Mouse (Mus musculus) lung, adult 2 months (tissue): ENCODE measurements around the gene Plppr2. TPM values are rescaled to one million over a fixed set of nuclear protein-coding genes. Genes with fewer than 3 reads are reported as not detected.

Source experiments
- DNase-seq: peaks from one replicate; pipeline ENCODE4 v3.0.0; 2022
- H3K4me1 ChIP-seq: fragments of 200-500 bp; 2 replicates; pipeline ENCODE4 v1.6.1; 2011; ENCODE audit warnings: low read length; ENCODE audit not compliant: control insufficient read depth, insufficient read depth
- H3K4me3 ChIP-seq: fragments of 200-500 bp; replicated peaks from 2 replicates; pipeline ENCODE3; 2011; ENCODE audit warnings: low read depth, mild to moderate bottlenecking, control low read depth, low read length; ENCODE audit errors: extremely low read depth
- CTCF ChIP-seq: fragments of 200-500 bp; IDR thresholded peaks from 2 replicates; pipeline ENCODE4 v1.5.1; 2011; ENCODE audit warnings: mild to moderate bottlenecking, low read length, control low read depth; ENCODE audit not compliant: insufficient read depth
- POLR2A ChIP-seq: fragments of 200-500 bp; IDR thresholded peaks from 2 replicates; pipeline ENCODE4 v1.6.1; 2011; ENCODE audit warnings: low read depth, mild to moderate bottlenecking, control low read depth, low read length, borderline replicate concordance; ENCODE audit errors: extremely low read depth
- WGBS: fragments of 180-500 bp; shearing (Covaris S2); methylation state at CpG from one replicate; pipeline ENCODE4 v1.1.7; 2018; 5-methylcytosine and 5-hydroxymethylcytosine counted together
- polyA plus RNA-seq: library from polyadenylated mRNA; depleted of rRNA; stranded (reverse); fragments of >200 nt; gene quantifications from 2 replicates; pipeline ENCODE4 v1.2.3, GENCODE M21; 2012

Plppr2 gene
- polyA plus RNA-seq, 1 experiment: 15.6 TPM

GRCm38 (mm10) chr9:21959244-21959643 is 22.4 kb downstream of the Plppr2 start:
- Histone ChIP-seq H3K4me1 (peaks cover 22% of the 10 kb centered on the region), H3K4me3 (no peak overlapping the region)
- no peak for DNase-seq
- no peak for TF ChIP-seq POLR2A
- no peak for TF ChIP-seq CTCF
- 90% methylated on average over 7 of the region's 7 CpGs for WGBS

GRCm38 (mm10) chr9:21960135-21960534 is 23.3 kb downstream of the Plppr2 start:
- TF ChIP-seq POLR2A: no peak
- no peak for TF ChIP-seq CTCF
- no peak overlapping the region for H3K4me3 ChIP-seq
- 50% methylated on average over 9 of the region's 9 CpGs for WGBS
- H3K4me1 ChIP-seq: peaks cover 22% of the 10 kb centered on the region
- DNase-seq: no peak

- DNase-seq: peak; percentile 38
- Histone ChIP-seq H3K4me1 (peaks cover 22% of the 10 kb centered on the region), H3K4me3 (no peak overlapping the region)
- WGBS: 25% methylated on average over 26 of the region's 26 CpGs
- TF ChIP-seq CTCF (no peak), POLR2A (no peak)
These were observed 23.9 kb downstream of the Plppr2 start for GRCm38 (mm10) chr9:21960558-21961208.

GRCm38 (mm10) chr9:21961366-21961980 is 24.6 kb downstream of the Plppr2 start:
- peaks cover 22% of the 10 kb centered on the region for H3K4me1 ChIP-seq
- peak overlapping the region; percentile 43 for H3K4me3 ChIP-seq
- TF ChIP-seq POLR2A (no peak), CTCF (no peak)
- whole genome bisulfite sequencing: 5% methylated on average over 35 of the region's 35 CpGs
- DNase-seq: peak; percentile 18

GRCm38 (mm10) chr9:21962010-21962409 is 25.2 kb downstream of the Plppr2 start:
- WGBS: under 1% methylated on average over 15 of the region's 15 CpGs
- H3K4me3 ChIP-seq: peak overlapping the region; percentile 25
- no peak for TF ChIP-seq POLR2A
- TF ChIP-seq CTCF: no peak
- H3K4me1 ChIP-seq: peaks cover 22% of the 10 kb centered on the region
- no peak for DNase-seq

- peak overlapping the region; percentile 25 for H3K4me3 ChIP-seq
- TF ChIP-seq CTCF (no peak), POLR2A (no peak)
- H3K4me1 ChIP-seq: peaks cover 22% of the 10 kb centered on the region
- 4% methylated on average over 34 of the region's 34 CpGs for WGBS
- DNase-seq: peak; percentile 46
These were observed 25.7 kb downstream of the Plppr2 start for GRCm38 (mm10) chr9:21962416-21963059.

- no peak for DNase-seq
- no peak for TF ChIP-seq POLR2A
- no peak for TF ChIP-seq CTCF
- peaks cover 22% of the 10 kb centered on the region for H3K4me1 ChIP-seq
- H3K4me3 ChIP-seq: peak within 1 kb of the TSS; percentile 25
- WGBS: 21% methylated on average over 8 of the region's 8 CpGs
These were observed 26.6 kb downstream of the Plppr2 start, which contains the start of gene Epor for GRCm38 (mm10) chr9:21963417-21963816. Epor (minus strand) TSS chr9:21963506.

GRCm38 (mm10) chr9:21968883-21969282 is 32.0 kb downstream of the Plppr2 start:
- TF ChIP-seq CTCF (no peak), POLR2A (no peak)
- WGBS: 41% methylated on average over 6 of the region's 6 CpGs
- DNase-seq: no peak
- no peak overlapping the region for H3K4me3 ChIP-seq
- no peaks in the 10 kb centered on the region for H3K4me1 ChIP-seq

GRCm38 (mm10) chr9:21969304-21969703 is 32.5 kb downstream of the Plppr2 start:
- 75% methylated on average over 4 of the region's 4 CpGs for WGBS
- no peak for DNase-seq
- Histone ChIP-seq H3K4me3 (no peak overlapping the region), H3K4me1 (no peaks in the 10 kb centered on the region)
- no peak for TF ChIP-seq POLR2A

GRCm38 (mm10) chr9:21976626-21977175 is 39.9 kb downstream of the Plppr2 start:
- Histone ChIP-seq H3K4me1 (no peaks in the 10 kb centered on the region), H3K4me3 (no peak overlapping the region)
- no peak for DNase-seq
- WGBS: 83% methylated on average over 10 of the region's 10 CpGs
- TF ChIP-seq CTCF (no peak), POLR2A (no peak)
